Mouse (Mus musculus): Measurements from ENCODE around the gene Tmprss13.

DNA sequence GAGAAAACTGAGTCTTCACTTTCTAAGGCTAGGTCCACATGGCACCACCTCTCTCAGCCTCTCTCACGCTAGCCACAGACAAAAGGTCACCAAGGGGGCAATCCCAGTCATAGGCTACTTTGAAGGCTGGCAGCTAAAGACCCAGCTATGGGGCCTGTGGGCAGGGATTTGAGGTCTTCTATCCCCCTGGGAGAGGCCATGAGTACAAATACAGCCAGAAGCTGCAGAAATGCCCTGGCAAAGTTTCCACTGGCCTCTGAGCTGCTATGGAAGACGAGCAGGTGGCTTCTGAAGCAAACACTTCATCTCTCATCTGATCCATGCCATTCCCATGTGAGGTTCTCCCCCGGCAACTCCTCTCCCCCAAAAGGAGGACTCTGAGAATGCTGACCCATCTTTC lies 38.8 kb upstream of the Tmprss13 start:
- TF ChIP-seq CTCF (IDR thresholded peaks at IDR 0.05; ENCODE audit: insufficient read depth, low read depth, low read length) (no peak), POLR2A (IDR thresholded peaks at IDR 0.05; ENCODE audit: insufficient read depth, low read depth, low read length) (no peak)
